Mouse (Mus musculus): ENCODE measurements around the gene Ogfod2. TPM values are rescaled to one million over a fixed set of nuclear protein-coding genes. Genes with fewer than 3 reads are reported as not detected.

Gene Ogfod2
- polyA plus RNA-seq (2014; fragmentation: Nextera tagmentation; extraction: Ambion mirVana), result 19.7 and 20.7 TPM in 2 replicates

DNA sequence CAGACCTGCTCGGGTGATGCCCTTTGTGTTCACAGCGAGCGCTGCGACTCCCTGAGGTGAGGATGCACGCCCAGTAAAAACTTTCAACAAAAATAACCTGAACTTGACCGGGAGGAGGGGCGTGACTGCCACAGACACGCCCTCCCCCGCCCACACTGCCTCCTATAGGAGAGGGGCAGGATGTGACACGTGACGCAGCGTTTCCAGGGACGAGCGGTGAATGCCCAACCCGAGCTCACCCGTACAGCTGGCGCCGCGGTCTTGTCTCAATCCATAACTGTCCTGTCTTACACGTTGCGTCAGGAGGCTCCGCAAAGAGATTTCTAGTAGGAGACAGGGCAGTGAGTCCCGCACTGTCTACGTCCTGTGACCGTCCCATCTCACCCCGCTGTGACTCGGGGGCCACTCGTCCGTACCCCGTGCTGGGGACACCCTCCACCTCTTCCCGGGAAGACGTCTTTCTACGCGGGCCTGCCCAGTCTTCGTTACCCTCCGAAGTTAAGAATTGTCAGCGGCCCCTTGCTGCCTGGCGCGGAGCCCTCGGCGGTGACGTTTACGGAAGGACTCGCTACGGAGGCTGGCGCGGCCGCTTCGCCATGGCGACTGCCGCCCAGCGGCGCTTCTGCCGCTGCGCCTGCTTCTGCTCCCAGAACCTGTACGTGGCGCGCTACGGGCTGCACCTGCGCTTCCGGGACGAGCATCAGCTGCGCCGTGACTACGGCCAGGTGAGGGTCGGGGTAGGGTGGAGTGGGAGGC is at the start of gene Ogfod2:
Gene Ogfod2 (plus strand): TSS at position 556 of the 756 bp plus-strand sequence.
- peaks cover 20% of the 10 kb centered on the region for H3K4me1 ChIP-seq (ENCODE audit: control insufficient read depth, insufficient read depth, low read length)
- H3K9me3 ChIP-seq (ENCODE audit: control insufficient read depth, low read length), result no peaks in the 10 kb centered on the region

DNA sequence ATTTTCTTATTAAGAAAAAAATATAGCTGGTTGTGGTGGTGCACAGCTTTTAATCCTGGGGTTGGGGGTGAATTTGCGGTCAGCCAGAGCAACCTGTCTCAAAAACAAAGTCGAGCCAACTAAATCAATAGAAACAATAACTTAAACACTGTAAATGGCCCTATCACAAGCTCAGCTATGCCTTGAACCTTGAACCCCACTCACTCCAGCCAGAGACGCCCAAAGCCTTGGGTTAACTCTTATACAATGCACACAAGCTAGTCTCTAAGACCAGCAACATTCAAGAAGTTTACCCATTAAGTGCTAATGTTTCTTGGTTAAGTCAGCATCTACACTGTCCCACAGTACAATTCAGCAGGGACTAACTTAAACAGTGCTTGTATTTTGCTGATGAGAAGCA is 42.4 kb upstream of the Ogfod2 start:
- H3K4me3 ChIP-seq (replicated peaks; ENCODE audit: low read depth, low read length), result no peak overlapping the region
- H3K4me1 ChIP-seq (ENCODE audit: control insufficient read depth, insufficient read depth, low read length), result no peaks in the 10 kb centered on the region
- H3K4me2 ChIP-seq (ENCODE audit: low read length), result no peak overlapping the region
- no peak overlapping the region for H3K27ac ChIP-seq (replicated peaks; ENCODE audit: low read depth, low read length)
- no peak for DNase-seq
- no peaks in the 10 kb centered on the region for H3K9me3 ChIP-seq (ENCODE audit: control insufficient read depth, low read length)
- 89% methylated on average over 3 of the region's 3 CpGs for WGBS
- H3K36me3 ChIP-seq (ENCODE audit: control insufficient read depth, insufficient read depth, low read length), result no peaks in the 10 kb centered on the region
- H3K9ac ChIP-seq (replicated peaks; ENCODE audit: low read length), result no peak overlapping the region
- no peak for ATAC-seq (ENCODE audit: low FRiP score, low TSS enrichment)
- H3K27me3 ChIP-seq (ENCODE audit: control insufficient read depth, insufficient read depth, low read length), result no peaks in the 10 kb centered on the region

More for the DNA sequence above, at the start of gene Ogfod2:
- under 1% methylated on average over 66 of the region's 66 CpGs for WGBS
- peak; percentile 96 for ATAC-seq (ENCODE audit: low FRiP score, low TSS enrichment)
- Histone ChIP-seq H3K9ac (replicated peaks; ENCODE audit: low read length) (peak within 1 kb of the TSS; percentile 70), H3K4me3 (replicated peaks; ENCODE audit: low read depth, low read length) (peak within 1 kb of the TSS; percentile 88), H3K4me2 (ENCODE audit: low read length) (peak within 1 kb of the TSS; percentile 80), H3K36me3 (ENCODE audit: control insufficient read depth, insufficient read depth, low read length) (no peaks in the 10 kb centered on the region), H3K27ac (replicated peaks; ENCODE audit: low read depth, low read length) (peak within 1 kb of the TSS; percentile 93), H3K27me3 (ENCODE audit: control insufficient read depth, insufficient read depth, low read length) (no peaks in the 10 kb centered on the region)
- peak; percentile 98 for DNase-seq

GRCm38 (mm10) chr5:124073682-124074081 is 38.4 kb upstream of the Ogfod2 start:
- H3K27me3 ChIP-seq (ENCODE audit: control insufficient read depth, insufficient read depth, low read length), result no peaks in the 10 kb centered on the region
- H3K27ac ChIP-seq (replicated peaks; ENCODE audit: low read depth, low read length), result no peak overlapping the region
- H3K4me1 ChIP-seq (ENCODE audit: control insufficient read depth, insufficient read depth, low read length), result peaks cover 9% of the 10 kb centered on the region; the same call in 1 of the 2 replicates
- ATAC-seq (ENCODE audit: low FRiP score, low TSS enrichment), result no peak
- 44% methylated on average over 9 of the region's 9 CpGs for WGBS
- no peaks in the 10 kb centered on the region for H3K36me3 ChIP-seq (ENCODE audit: control insufficient read depth, insufficient read depth, low read length)
- no peak overlapping the region for H3K4me3 ChIP-seq (replicated peaks; ENCODE audit: low read depth, low read length)
- H3K4me2 ChIP-seq (ENCODE audit: low read length), result no peak overlapping the region
- no peak overlapping the region for H3K9ac ChIP-seq (replicated peaks; ENCODE audit: low read length)
- no peaks in the 10 kb centered on the region for H3K9me3 ChIP-seq (ENCODE audit: control insufficient read depth, low read length)
- DNase-seq, result no peak

GRCm38 (mm10) chr5:124074845-124075307 is 37.2 kb upstream of the Ogfod2 start:
- 78% methylated on average over 10 of the region's 10 CpGs for WGBS
- Histone ChIP-seq H3K4me3 (replicated peaks; ENCODE audit: low read depth, low read length) (no peak overlapping the region), H3K9ac (replicated peaks; ENCODE audit: low read length) (no peak overlapping the region), H3K4me1 (ENCODE audit: control insufficient read depth, insufficient read depth, low read length) (peaks cover 10% of the 10 kb centered on the region; the same call in 1 of the 2 replicates), H3K36me3 (ENCODE audit: control insufficient read depth, insufficient read depth, low read length) (no peaks in the 10 kb centered on the region), H3K27ac (replicated peaks; ENCODE audit: low read depth, low read length) (no peak overlapping the region), H3K27me3 (ENCODE audit: control insufficient read depth, insufficient read depth, low read length) (no peaks in the 10 kb centered on the region), H3K9me3 (ENCODE audit: control insufficient read depth, low read length) (no peaks in the 10 kb centered on the region), H3K4me2 (ENCODE audit: low read length) (no peak overlapping the region)
- ATAC-seq (ENCODE audit: low FRiP score, low TSS enrichment) (no peak), DNase-seq (no peak)

- Histone ChIP-seq H3K9ac (replicated peaks; ENCODE audit: low read length) (no peak overlapping the region), H3K27me3 (ENCODE audit: control insufficient read depth, insufficient read depth, low read length) (no peaks in the 10 kb centered on the region), H3K4me3 (replicated peaks; ENCODE audit: low read depth, low read length) (no peak overlapping the region), H3K27ac (replicated peaks; ENCODE audit: low read depth, low read length) (no peak overlapping the region), H3K4me2 (ENCODE audit: low read length) (no peak overlapping the region), H3K9me3 (ENCODE audit: control insufficient read depth, low read length) (no peaks in the 10 kb centered on the region), H3K4me1 (ENCODE audit: control insufficient read depth, insufficient read depth, low read length) (peaks cover 10% of the 10 kb centered on the region; the same call in 1 of the 2 replicates), H3K36me3 (ENCODE audit: control insufficient read depth, insufficient read depth, low read length) (no peaks in the 10 kb centered on the region)
- WGBS, result 74% methylated on average over 9 of the region's 9 CpGs
- ATAC-seq (ENCODE audit: low FRiP score, low TSS enrichment) (no peak), DNase-seq (no peak)
These were observed 36.4 kb upstream of the Ogfod2 start for GRCm38 (mm10) chr5:124075716-124076115.

DNA sequence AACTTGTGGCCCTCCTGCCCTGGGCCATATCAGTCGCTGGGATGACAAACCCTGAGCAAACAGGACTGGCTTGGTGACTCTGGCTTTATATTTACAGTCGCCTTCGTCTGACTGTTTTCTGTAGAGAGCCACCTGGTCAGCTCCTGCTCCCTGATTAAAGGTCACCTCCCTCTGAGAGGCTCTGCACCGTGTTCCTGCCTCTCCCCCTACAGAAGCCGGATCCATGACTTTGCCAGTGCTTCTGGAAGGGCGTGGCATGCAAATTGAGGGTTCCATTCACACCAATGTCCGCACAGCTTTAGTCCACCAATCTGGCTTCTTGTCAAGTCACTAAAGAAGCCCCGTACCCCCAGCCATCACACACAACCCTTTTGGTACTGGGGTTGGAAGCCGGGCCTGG is 35.5 kb upstream of the Ogfod2 start:
- ATAC-seq (ENCODE audit: low FRiP score, low TSS enrichment) (no peak), DNase-seq (no peak)
- 58% methylated on average over 9 of the region's 9 CpGs for WGBS
- Histone ChIP-seq H3K36me3 (ENCODE audit: control insufficient read depth, insufficient read depth, low read length) (no peaks in the 10 kb centered on the region), H3K27me3 (ENCODE audit: control insufficient read depth, insufficient read depth, low read length) (no peaks in the 10 kb centered on the region), H3K27ac (replicated peaks; ENCODE audit: low read depth, low read length) (no peak overlapping the region), H3K4me1 (ENCODE audit: control insufficient read depth, insufficient read depth, low read length) (peaks cover 10% of the 10 kb centered on the region; the same call in 1 of the 2 replicates), H3K4me2 (ENCODE audit: low read length) (no peak overlapping the region), H3K9ac (replicated peaks; ENCODE audit: low read length) (no peak overlapping the region), H3K4me3 (replicated peaks; ENCODE audit: low read depth, low read length) (no peak overlapping the region), H3K9me3 (ENCODE audit: control insufficient read depth, low read length) (no peaks in the 10 kb centered on the region)

DNA sequence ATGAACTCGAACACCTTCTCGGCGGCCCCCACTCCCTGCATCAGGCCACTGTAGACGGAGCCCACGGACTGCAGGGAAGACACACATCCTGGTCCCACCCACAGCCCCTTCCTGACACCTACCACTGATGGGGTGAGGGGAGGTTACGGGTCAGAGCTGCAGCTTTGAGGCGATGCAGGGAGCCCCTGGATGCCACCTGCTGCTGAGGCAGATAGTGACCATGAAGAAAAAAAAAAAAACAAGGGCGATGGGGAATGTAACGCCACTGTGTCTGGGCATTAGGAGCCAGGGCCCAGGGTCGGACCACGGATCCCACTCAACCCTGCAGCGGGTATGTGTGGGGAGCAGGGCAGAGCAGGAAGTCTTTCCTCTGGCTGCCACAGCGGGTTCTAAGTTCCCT is 34.9 kb upstream of the Ogfod2 start:
- ATAC-seq (ENCODE audit: low FRiP score, low TSS enrichment), result no peak
- Histone ChIP-seq H3K36me3 (ENCODE audit: control insufficient read depth, insufficient read depth, low read length) (no peaks in the 10 kb centered on the region), H3K9ac (replicated peaks; ENCODE audit: low read length) (no peak overlapping the region), H3K4me2 (ENCODE audit: low read length) (no peak overlapping the region), H3K4me1 (ENCODE audit: control insufficient read depth, insufficient read depth, low read length) (peaks cover 10% of the 10 kb centered on the region; the same call in 1 of the 2 replicates), H3K9me3 (ENCODE audit: control insufficient read depth, low read length) (no peaks in the 10 kb centered on the region), H3K27ac (replicated peaks; ENCODE audit: low read depth, low read length) (no peak overlapping the region), H3K4me3 (replicated peaks; ENCODE audit: low read depth, low read length) (no peak overlapping the region), H3K27me3 (ENCODE audit: control insufficient read depth, insufficient read depth, low read length) (no peaks in the 10 kb centered on the region)
- DNase-seq, result no peak
- 84% methylated on average over 13 of the region's 13 CpGs for WGBS

DNA sequence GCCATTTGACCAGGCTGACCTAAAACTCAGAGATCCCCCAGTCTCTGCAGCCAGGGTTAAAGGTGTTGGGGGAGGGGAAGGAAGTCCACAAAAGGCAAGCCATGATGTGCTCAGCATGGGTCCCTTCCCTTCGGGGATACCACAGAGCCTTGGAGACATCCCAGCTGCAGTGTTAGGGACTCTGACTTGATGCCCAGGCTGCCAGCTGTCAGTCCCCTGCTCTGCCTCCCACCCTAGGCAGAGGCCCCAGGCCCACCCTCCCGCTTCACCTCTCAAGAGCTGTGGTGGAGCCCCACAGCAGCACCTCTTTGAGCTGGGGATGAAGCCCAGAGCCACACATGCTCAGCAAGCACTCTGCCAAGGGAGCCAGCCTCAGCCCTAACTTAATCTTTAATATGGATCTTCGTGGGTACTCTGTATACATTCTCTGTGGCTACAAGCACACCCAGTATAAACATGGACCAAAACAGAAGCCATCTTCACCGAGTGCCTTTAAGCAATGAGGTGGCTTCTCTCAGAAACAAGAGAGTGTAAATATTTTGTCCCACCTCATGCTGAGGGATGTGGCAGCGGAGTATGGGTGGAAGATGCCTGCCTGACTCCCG is 34.1 kb upstream of the Ogfod2 start:
- no peaks in the 10 kb centered on the region for H3K36me3 ChIP-seq (ENCODE audit: control insufficient read depth, insufficient read depth, low read length)
- H3K27ac ChIP-seq (replicated peaks; ENCODE audit: low read depth, low read length), result no peak overlapping the region
- no peak for ATAC-seq (ENCODE audit: low FRiP score, low TSS enrichment)
- H3K4me2 ChIP-seq (ENCODE audit: low read length), result no peak overlapping the region
- H3K9ac ChIP-seq (replicated peaks; ENCODE audit: low read length), result no peak overlapping the region
- 67% methylated on average over 6 of the region's 6 CpGs for WGBS
- H3K4me3 ChIP-seq (replicated peaks; ENCODE audit: low read depth, low read length), result no peak overlapping the region
- no peaks in the 10 kb centered on the region for H3K9me3 ChIP-seq (ENCODE audit: control insufficient read depth, low read length)
- peaks cover 10% of the 10 kb centered on the region; the same call in 1 of the 2 replicates for H3K4me1 ChIP-seq (ENCODE audit: control insufficient read depth, insufficient read depth, low read length)
- no peak for DNase-seq
- H3K27me3 ChIP-seq (ENCODE audit: control insufficient read depth, insufficient read depth, low read length), result no peaks in the 10 kb centered on the region
